13 mouse cellular contexts compared by ENCODE assay signal in genomic region chr13:58495390-58496073, GRCm38 (mm10).
A peak's percentile ranks its signal among the peaks of the same experiment; 100 is the strongest.
DNase-seq lines count a peak whose midpoint lies in the region; ATAC-seq and TF ChIP-seq lines count a peak whose summit lies in the region.
"Had no signal": no experiment of that assay in that cellular context is flagged by ENCODE, and none has a peak within 500 bp of the region (broad histone marks: within the 10 kb centered on the region; RNA-seq: fewer than 3 reads in every experiment).

No protein-coding gene starts in this region.

- no peaks in the 10 kb centered on the region for H3K9me3 ChIP-seq in heart, embryonic 11.5 days (replicated peaks; ENCODE audit: control insufficient read depth, low read length)
- no peaks in the 10 kb centered on the region for H3K9me3 ChIP-seq in midbrain, embryonic 11.5 days (ENCODE audit: control insufficient read depth, low read length)
- no peaks in the 10 kb centered on the region for H3K9me3 ChIP-seq in midbrain, embryonic 16.5 days (replicated peaks; ENCODE audit: control insufficient read depth, low read length, poor library complexity, severe bottlenecking)
- H3K9me3 ChIP-seq in forebrain, postnatal 0 days (ENCODE audit: low read length): no peaks in the 10 kb centered on the region
- H3K9me3 ChIP-seq: liver, embryonic 15.5 days had no signal

- intact Hi-C loops in heart, postnatal 36 days (cut with DNase I): no loop called here

- WGBS in heart, embryonic 11.5 days (ENCODE audit: insufficient replicate concordance): 34% methylated on average over 12 of the region's 12 CpGs
- 85% methylated on average over 12 of the region's 12 CpGs for WGBS in midbrain, embryonic 11.5 days
- WGBS in midbrain, embryonic 16.5 days: 68% methylated on average over 12 of the region's 12 CpGs
- 40% methylated on average over 12 of the region's 12 CpGs for WGBS in forebrain, postnatal 0 days

- peaks cover 21% of the 10 kb centered on the region for H3K4me1 ChIP-seq in heart, embryonic 11.5 days (ENCODE audit: control insufficient read depth, insufficient read depth, low read length)
- peaks cover 4% of the 10 kb centered on the region; the same call in 1 of the 2 replicates for H3K4me1 ChIP-seq in midbrain, embryonic 11.5 days (ENCODE audit: control insufficient read depth, insufficient read depth, low read length)
- H3K4me1 ChIP-seq in midbrain, embryonic 16.5 days (ENCODE audit: control insufficient read depth, insufficient read depth, low read length): 0 out of 2 replicates have a peak, but pooled peaks cover 3% of the 10 kb centered on the region
- H3K4me1 ChIP-seq in forebrain, postnatal 0 days (ENCODE audit: insufficient read depth): no peaks in the 10 kb centered on the region
- H3K4me1 ChIP-seq: liver, embryonic 15.5 days had no signal

- H3K27me3 ChIP-seq in heart, embryonic 11.5 days (ENCODE audit: control insufficient read depth, insufficient read depth, low read length): peaks cover 2% of the 10 kb centered on the region; the same call in 1 of the 2 replicates
- no peaks in the 10 kb centered on the region for H3K27me3 ChIP-seq in midbrain, embryonic 11.5 days (ENCODE audit: control insufficient read depth, insufficient read depth, low read length)
- no peaks in the 10 kb centered on the region for H3K27me3 ChIP-seq in midbrain, embryonic 16.5 days (ENCODE audit: control insufficient read depth, insufficient read depth, low read depth, low read length)
- no peaks in the 10 kb centered on the region for H3K27me3 ChIP-seq in forebrain, postnatal 0 days (ENCODE audit: insufficient read depth, low read length)

- no peaks in the 10 kb centered on the region for H3K36me3 ChIP-seq in heart, embryonic 11.5 days (ENCODE audit: control insufficient read depth, insufficient read depth, low read length)
- H3K36me3 ChIP-seq in midbrain, embryonic 11.5 days (ENCODE audit: control insufficient read depth, insufficient read depth, low read length): no peaks in the 10 kb centered on the region
- H3K36me3 ChIP-seq in midbrain, embryonic 16.5 days (ENCODE audit: control insufficient read depth, insufficient read depth, low read length): no peaks in the 10 kb centered on the region
- H3K36me3 ChIP-seq in forebrain, postnatal 0 days (ENCODE audit: insufficient read depth): no peaks in the 10 kb centered on the region
- H3K36me3 ChIP-seq: liver, embryonic 15.5 days had no signal

- no peak for TF ChIP-seq CTCF in forebrain, postnatal 0 days (IDR thresholded peaks at IDR 0.05; ENCODE audit: low read depth)

- H3K4me2 ChIP-seq in heart, embryonic 11.5 days: peak overlapping the region; percentile 9; the same call in 1 of the 2 replicates
- H3K4me2 ChIP-seq in midbrain, embryonic 11.5 days: no peak overlapping the region
- H3K4me2 ChIP-seq in midbrain, embryonic 16.5 days (ENCODE audit: low read length): no peak overlapping the region
- no peak overlapping the region for H3K4me2 ChIP-seq in forebrain, postnatal 0 days (ENCODE audit: low read depth)
- H3K4me2 ChIP-seq: liver, embryonic 15.5 days had no signal

- no peak overlapping the region for H3K9ac ChIP-seq in heart, embryonic 11.5 days (ENCODE audit: low read depth, low read length)
- no peak overlapping the region for H3K9ac ChIP-seq in midbrain, embryonic 11.5 days (ENCODE audit: low read length)
- no peak overlapping the region for H3K9ac ChIP-seq in midbrain, embryonic 16.5 days (ENCODE audit: low read depth, low read length)
- no peak overlapping the region for H3K9ac ChIP-seq in forebrain, postnatal 0 days
- H3K9ac ChIP-seq: liver, embryonic 15.5 days had no signal

- peak overlapping the region; percentile 80 for H3K27ac ChIP-seq in heart, embryonic 11.5 days (ENCODE audit: low read depth, low read length)
- no peak overlapping the region for H3K27ac ChIP-seq in midbrain, embryonic 11.5 days (ENCODE audit: low read depth, low read length)
- no peak overlapping the region for H3K27ac ChIP-seq in midbrain, embryonic 16.5 days (ENCODE audit: low read length)
- H3K27ac ChIP-seq in forebrain, postnatal 0 days (ENCODE audit: low read depth, low read length): no peak overlapping the region
- H3K27ac ChIP-seq: liver, embryonic 15.5 days had no signal

- DNase-seq in heart, postnatal 36 days: no peak
- DNase-seq in midbrain, embryonic 11.5 days (ENCODE audit: low spot score, missing footprints): peak; percentile 76
- DNase-seq in forebrain, postnatal 0 days: no peak
- no peak for DNase-seq in right cerebral cortex, postnatal 25 days
- DNase-seq in adrenal gland, postnatal 25 days: no peak
- no peak for DNase-seq in cerebellum, adult 9-10 months
- DNase-seq: adrenal gland, postnatal 36 days; cerebellum, adult 11-12 months; gastrocnemius, postnatal 36 days; kidney, adult 9 months had no signal

- no peak overlapping the region for H3K4me3 ChIP-seq in heart, embryonic 11.5 days (ENCODE audit: low read depth, low read length)
- no peak overlapping the region for H3K4me3 ChIP-seq in midbrain, embryonic 11.5 days (ENCODE audit: low read depth, low read length)
- H3K4me3 ChIP-seq in midbrain, embryonic 16.5 days (ENCODE audit: low read depth, low read length): no peak overlapping the region
- H3K4me3 ChIP-seq in forebrain, postnatal 0 days (ENCODE audit: low read depth, low read length): no peak overlapping the region
- H3K4me3 ChIP-seq: liver, embryonic 15.5 days had no signal

- ATAC-seq in heart, embryonic 11.5 days (replicated peaks; ENCODE audit: insufficient number of reproducible peaks, low FRiP score, low TSS enrichment): peak; percentile 69
- no peak for ATAC-seq in midbrain, embryonic 11.5 days (ENCODE audit: low FRiP score)
- ATAC-seq in midbrain, embryonic 16.5 days: no peak
- ATAC-seq in forebrain, postnatal 0 days: peak; percentile 27

Comparison
In these comparisons a context has a peak if more than half of its experiments do, and no peak if none do; other contexts are left out.
1. ATAC-seq: peak in heart, embryonic 11.5 days (single experiment) and forebrain, postnatal 0 days (single experiment); none in midbrain, embryonic 11.5 days (single experiment) and midbrain, embryonic 16.5 days (single experiment).